Mouse (Mus musculus): ENCODE measurements around the gene Cttn.

DNA sequence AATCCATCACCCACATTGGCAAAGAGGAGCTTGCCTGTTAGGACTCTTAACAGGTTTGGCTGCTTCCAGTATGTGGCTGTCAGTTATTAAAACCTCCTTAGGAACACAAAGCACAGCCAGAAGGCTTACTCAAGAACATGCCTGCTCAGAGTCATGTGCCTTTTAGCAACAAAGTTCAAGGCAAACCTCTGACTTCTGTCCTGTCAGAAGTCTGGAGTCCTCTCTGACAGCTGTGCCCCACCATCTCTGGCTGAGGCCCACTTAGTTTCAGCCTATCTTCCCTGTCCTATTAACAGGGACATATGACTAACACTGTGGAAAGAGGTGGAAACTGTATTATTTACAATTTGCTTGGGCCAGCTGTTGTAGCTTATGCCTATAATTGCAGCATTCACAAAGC, 9.5 kb upstream of the Cttn start:
- TF ChIP-seq FLI1 (IDR thresholded peaks at IDR 0.05; ENCODE audit: low read length) = no peak
- no peak for TF ChIP-seq GATA1 (IDR thresholded peaks at IDR 0.05; ENCODE audit: borderline replicate concordance, low read length)
